Mouse (Mus musculus): ENCODE measurements around the gene Sfi1. TPM values are rescaled to one million over a fixed set of nuclear protein-coding genes. Genes with fewer than 3 reads are reported as not detected.
"Not testable (repeated sequence)": the region's sequence is repeated elsewhere in the genome, so short reads cannot be mapped to it uniquely, and the experiment has no call there.

Sfi1 gene
- polyA plus RNA-seq, 1 experiment from 2014 or later = 14.9 TPM

- 66% methylated on average over 3 of the region's 3 CpGs for WGBS
- Histone ChIP-seq H3K36me3 (ENCODE audit: control insufficient read depth, insufficient read depth, low read length) (no peaks in the 10 kb centered on the region), H3K4me3 (ENCODE audit: low read depth, low read length) (no peak overlapping the region), H3K27me3 (ENCODE audit: control insufficient read depth, insufficient read depth, low read length) (no peaks in the 10 kb centered on the region), H3K4me1 (replicated peaks; ENCODE audit: control insufficient read depth, insufficient read depth, low read length) (no peaks in the 10 kb centered on the region), H3K4me2 (ENCODE audit: low read depth, low read length, severe bottlenecking) (no peak overlapping the region), H3K27ac (ENCODE audit: low read depth, low read length) (no peak overlapping the region), H3K9me3 (ENCODE audit: control insufficient read depth, low read length) (peaks cover 5% of the 10 kb centered on the region; the same call in 1 of the 2 replicates), H3K9ac (ENCODE audit: low read length) (no peak overlapping the region)
- DNase-seq (ENCODE audit: low spot score) (no peak), ATAC-seq (replicated peaks; ENCODE audit: low FRiP score) (no peak)
Observed at GRCm38 (mm10) chr11:3114403-3114802, 78.9 kb downstream of the Sfi1 start.

DNA sequence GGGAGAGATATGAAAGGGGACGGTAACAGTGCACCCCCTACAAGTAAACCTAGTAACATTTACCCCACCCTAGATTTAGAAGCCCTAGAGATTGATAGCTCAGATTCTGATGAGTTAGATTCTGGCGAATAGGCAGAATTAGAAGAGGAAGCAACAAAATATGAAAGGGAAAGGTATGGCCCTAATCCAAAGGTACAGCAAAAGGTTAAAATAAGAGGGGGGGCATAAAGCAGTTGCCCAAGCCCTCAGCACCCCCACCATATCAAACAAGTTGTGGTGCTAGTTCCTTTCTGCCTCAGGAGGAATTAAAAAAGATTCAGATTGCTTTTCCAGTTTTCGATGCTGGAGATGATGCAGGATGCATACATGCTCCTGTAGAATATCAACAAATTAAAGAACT, 87.1 kb downstream of the Sfi1 start:
- no peak for DNase-seq (ENCODE audit: low spot score)
- no peak overlapping the region for H3K4me3 ChIP-seq (ENCODE audit: low read depth, low read length)
- H3K9me3 ChIP-seq (ENCODE audit: control insufficient read depth, low read length) = peaks cover 38% of the 10 kb centered on the region
- no peaks in the 10 kb centered on the region for H3K27me3 ChIP-seq (ENCODE audit: control insufficient read depth, insufficient read depth, low read length)
- WGBS = 87% methylated on average over 3 of the region's 3 CpGs
- ATAC-seq (replicated peaks; ENCODE audit: low FRiP score) = no peak
- H3K36me3 ChIP-seq (ENCODE audit: control insufficient read depth, insufficient read depth, low read length) = peaks cover 3% of the 10 kb centered on the region; the same call in 1 of the 2 replicates
- no peak overlapping the region for H3K4me2 ChIP-seq (ENCODE audit: low read depth, low read length, severe bottlenecking)
- no peak overlapping the region for H3K27ac ChIP-seq (ENCODE audit: low read depth, low read length)
- H3K9ac ChIP-seq (ENCODE audit: low read length) = no peak overlapping the region
- no peaks in the 10 kb centered on the region for H3K4me1 ChIP-seq (replicated peaks; ENCODE audit: control insufficient read depth, insufficient read depth, low read length)

GRCm38 (mm10) chr11:3105261-3105731, 88.0 kb downstream of the Sfi1 start:
- H3K4me3 ChIP-seq (ENCODE audit: low read depth, low read length) = no peak overlapping the region
- H3K27me3 ChIP-seq (ENCODE audit: control insufficient read depth, insufficient read depth, low read length) = no peaks in the 10 kb centered on the region
- WGBS = 91% methylated on average over 21 of the region's 21 CpGs
- H3K4me2 ChIP-seq (ENCODE audit: low read depth, low read length, severe bottlenecking) = no peak overlapping the region
- H3K4me1 ChIP-seq (replicated peaks; ENCODE audit: control insufficient read depth, insufficient read depth, low read length) = no peaks in the 10 kb centered on the region
- peaks cover 3% of the 10 kb centered on the region; the same call in 1 of the 2 replicates for H3K36me3 ChIP-seq (ENCODE audit: control insufficient read depth, insufficient read depth, low read length)
- DNase-seq (ENCODE audit: low spot score) = no peak
- peaks cover 40% of the 10 kb centered on the region for H3K9me3 ChIP-seq (ENCODE audit: control insufficient read depth, low read length)
- no peak overlapping the region for H3K27ac ChIP-seq (ENCODE audit: low read depth, low read length)
- ATAC-seq (replicated peaks; ENCODE audit: low FRiP score) = no peak
- no peak overlapping the region for H3K9ac ChIP-seq (ENCODE audit: low read length)

- not testable (repeated sequence) for H3K27ac ChIP-seq (ENCODE audit: low read depth, low read length); H3K36me3 ChIP-seq (ENCODE audit: control insufficient read depth, insufficient read depth, low read length); H3K4me3 ChIP-seq (ENCODE audit: low read depth, low read length); H3K4me2 ChIP-seq (ENCODE audit: low read depth, low read length, severe bottlenecking); DNase-seq (ENCODE audit: low spot score); ATAC-seq (replicated peaks; ENCODE audit: low FRiP score); H3K27me3 ChIP-seq (ENCODE audit: control insufficient read depth, insufficient read depth, low read length); H3K9ac ChIP-seq (ENCODE audit: low read length); H3K4me1 ChIP-seq (replicated peaks; ENCODE audit: control insufficient read depth, insufficient read depth, low read length)
- 87% methylated on average over 20 of the region's 20 CpGs for WGBS
- peaks cover 43% of the 10 kb centered on the region for H3K9me3 ChIP-seq (ENCODE audit: control insufficient read depth, low read length)
Observed at GRCm38 (mm10) chr11:3104501-3105260, 88.6 kb downstream of the Sfi1 start.

GRCm38 (mm10) chr11:3103619-3104164, 89.6 kb downstream of the Sfi1 start:
- no peaks in the 10 kb centered on the region for H3K4me1 ChIP-seq (replicated peaks; ENCODE audit: control insufficient read depth, insufficient read depth, low read length)
- H3K9me3 ChIP-seq (ENCODE audit: control insufficient read depth, low read length) = peaks cover 43% of the 10 kb centered on the region
- ATAC-seq (replicated peaks; ENCODE audit: low FRiP score) (peak; percentile 74; the same call in 1 of the 2 replicates), DNase-seq (ENCODE audit: low spot score) (no peak)
- 77% methylated on average over 7 of the region's 7 CpGs for WGBS
- H3K4me3 ChIP-seq (ENCODE audit: low read depth, low read length) = no peak overlapping the region
- no peak overlapping the region for H3K9ac ChIP-seq (ENCODE audit: low read length)
- no peak overlapping the region for H3K4me2 ChIP-seq (ENCODE audit: low read depth, low read length, severe bottlenecking)
- H3K27me3 ChIP-seq (ENCODE audit: control insufficient read depth, insufficient read depth, low read length) = no peaks in the 10 kb centered on the region
- H3K27ac ChIP-seq (ENCODE audit: low read depth, low read length) = no peak overlapping the region
- H3K36me3 ChIP-seq (ENCODE audit: control insufficient read depth, insufficient read depth, low read length) = peaks cover 3% of the 10 kb centered on the region; the same call in 1 of the 2 replicates

- 79% methylated on average over 7 of the region's 7 CpGs for WGBS
- not testable (repeated sequence) for H3K27me3 ChIP-seq (ENCODE audit: control insufficient read depth, insufficient read depth, low read length); H3K36me3 ChIP-seq (ENCODE audit: control insufficient read depth, insufficient read depth, low read length); H3K4me1 ChIP-seq (replicated peaks; ENCODE audit: control insufficient read depth, insufficient read depth, low read length); DNase-seq (ENCODE audit: low spot score); H3K27ac ChIP-seq (ENCODE audit: low read depth, low read length); H3K4me3 ChIP-seq (ENCODE audit: low read depth, low read length); H3K9ac ChIP-seq (ENCODE audit: low read length); H3K4me2 ChIP-seq (ENCODE audit: low read depth, low read length, severe bottlenecking)
- 0 out of 2 replicates have a peak, but pooled peaks have one; percentile 46 for ATAC-seq (replicated peaks; ENCODE audit: low FRiP score)
- peaks cover 43% of the 10 kb centered on the region for H3K9me3 ChIP-seq (ENCODE audit: control insufficient read depth, low read length)
Observed at GRCm38 (mm10) chr11:3102626-3103025, 90.6 kb downstream of the Sfi1 start.

DNA sequence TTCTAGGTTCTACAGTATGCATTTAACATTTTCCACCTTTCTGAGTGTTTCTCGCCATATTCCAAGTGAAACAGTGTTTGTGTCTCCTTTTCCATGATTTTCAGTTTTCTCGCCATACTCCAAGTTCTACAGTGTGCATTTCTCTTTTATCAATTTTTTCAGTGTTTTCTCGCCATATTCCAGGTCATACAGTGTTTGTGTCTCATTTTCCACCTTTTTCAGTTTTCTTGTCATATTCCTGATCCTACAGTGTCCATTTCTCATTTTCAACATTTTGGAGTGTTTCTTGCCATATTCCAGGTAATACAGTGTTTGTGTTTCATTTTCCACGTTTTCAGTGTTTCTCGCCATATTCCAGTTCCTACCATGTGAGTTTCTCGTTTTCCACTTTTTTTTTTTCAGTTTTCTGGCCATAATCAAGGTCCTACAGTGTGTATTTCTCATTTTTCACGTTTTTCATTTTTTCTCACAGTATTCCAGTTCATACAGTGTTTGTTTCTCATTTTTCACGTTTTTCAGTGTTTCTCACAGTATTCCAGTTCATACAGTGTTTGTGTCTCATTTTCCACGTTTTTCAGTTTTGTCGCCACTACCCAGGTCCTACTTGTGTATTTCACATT, 91.3 kb downstream of the Sfi1 start:
- no peak for DNase-seq (ENCODE audit: low spot score)
- peak; percentile 63 for ATAC-seq (replicated peaks; ENCODE audit: low FRiP score)

GRCm38 (mm10) chr11:3101072-3101874, 92.0 kb downstream of the Sfi1 start:
- 83% methylated on average over 25 of the region's 25 CpGs for WGBS
- peak; percentile 66 for ATAC-seq (replicated peaks; ENCODE audit: low FRiP score)

More for the DNA sequence above, 91.3 kb downstream of the Sfi1 start:
- Histone ChIP-seq H3K36me3 (ENCODE audit: control insufficient read depth, insufficient read depth, low read length) (peaks cover 3% of the 10 kb centered on the region; the same call in 1 of the 2 replicates), H3K27me3 (ENCODE audit: control insufficient read depth, insufficient read depth, low read length) (no peaks in the 10 kb centered on the region), H3K4me2 (ENCODE audit: low read depth, low read length, severe bottlenecking) (no peak overlapping the region), H3K9ac (ENCODE audit: low read length) (no peak overlapping the region), H3K4me1 (replicated peaks; ENCODE audit: control insufficient read depth, insufficient read depth, low read length) (no peaks in the 10 kb centered on the region), H3K27ac (ENCODE audit: low read depth, low read length) (no peak overlapping the region), H3K9me3 (ENCODE audit: control insufficient read depth, low read length) (peaks cover 43% of the 10 kb centered on the region), H3K4me3 (ENCODE audit: low read depth, low read length) (no peak overlapping the region)
- WGBS = 68% methylated on average over 10 of the region's 10 CpGs

More at GRCm38 (mm10) chr11:3101072-3101874, 92.0 kb downstream of the Sfi1 start:
- Histone ChIP-seq H3K36me3 (ENCODE audit: control insufficient read depth, insufficient read depth, low read length) (peaks cover 3% of the 10 kb centered on the region; the same call in 1 of the 2 replicates), H3K4me2 (ENCODE audit: low read depth, low read length, severe bottlenecking) (no peak overlapping the region), H3K4me3 (ENCODE audit: low read depth, low read length) (no peak overlapping the region), H3K4me1 (replicated peaks; ENCODE audit: control insufficient read depth, insufficient read depth, low read length) (no peaks in the 10 kb centered on the region), H3K9me3 (ENCODE audit: control insufficient read depth, low read length) (peaks cover 43% of the 10 kb centered on the region), H3K27ac (ENCODE audit: low read depth, low read length) (no peak overlapping the region), H3K9ac (ENCODE audit: low read length) (no peak overlapping the region), H3K27me3 (ENCODE audit: control insufficient read depth, insufficient read depth, low read length) (no peaks in the 10 kb centered on the region)
- no peak for DNase-seq (ENCODE audit: low spot score)
